Mouse (Mus musculus): ENCODE results near the gene Gm10337.

DNA sequence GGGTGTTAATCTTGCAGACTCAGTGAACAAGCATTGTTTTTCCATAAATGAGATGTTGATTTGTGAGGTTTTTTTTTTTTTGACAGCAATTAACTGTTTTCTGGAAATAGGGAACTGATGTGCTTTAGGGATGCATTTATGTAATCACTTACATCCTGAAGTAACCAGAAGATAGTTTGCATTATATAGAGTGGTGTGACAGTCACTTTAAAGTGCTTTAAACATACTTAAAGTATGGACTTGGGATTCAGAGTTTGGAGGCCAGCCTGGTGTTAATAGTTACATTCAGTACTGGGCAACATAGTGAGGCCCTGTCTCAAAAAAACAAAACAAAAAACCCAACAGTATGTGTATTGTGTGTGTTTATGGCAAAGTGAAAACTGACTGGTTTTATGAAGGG is 31.8 kb upstream of the Gm10337 start:
- no peak for TF ChIP-seq CTCF (IDR thresholded peaks at IDR 0.05; ENCODE audit: low read depth)
- TF ChIP-seq EP300 (IDR thresholded peaks at IDR 0.05; ENCODE audit: low read depth): no peak
